Mouse (Mus musculus) heart, adult 18-20 months (tissue): Measurements from ENCODE around the gene Rnaset2a. TPM values are rescaled to one million over a fixed set of nuclear protein-coding genes. Genes with fewer than 3 reads are reported as not detected.
"Not testable (repeated sequence)": the region's sequence is repeated elsewhere in the genome, so short reads cannot be mapped to it uniquely, and the experiment has no call there.

Experiments
- DNase-seq, 2 experiments: peaks; one replicate each; pipeline ENCODE4 v3.0.0; 2021 to 2022; ENCODE audit warnings: mixed read lengths in 1 of 2
- total RNA-seq, 2 experiments: library from RNA; stranded (reverse); gene quantifications; 2 replicates each; pipeline ENCODE4 v1.2.3; 2021

Rnaset2a gene
- total RNA-seq, 2 experiments from 2014 or later: 25.4 to 26.3 TPM

DNA sequence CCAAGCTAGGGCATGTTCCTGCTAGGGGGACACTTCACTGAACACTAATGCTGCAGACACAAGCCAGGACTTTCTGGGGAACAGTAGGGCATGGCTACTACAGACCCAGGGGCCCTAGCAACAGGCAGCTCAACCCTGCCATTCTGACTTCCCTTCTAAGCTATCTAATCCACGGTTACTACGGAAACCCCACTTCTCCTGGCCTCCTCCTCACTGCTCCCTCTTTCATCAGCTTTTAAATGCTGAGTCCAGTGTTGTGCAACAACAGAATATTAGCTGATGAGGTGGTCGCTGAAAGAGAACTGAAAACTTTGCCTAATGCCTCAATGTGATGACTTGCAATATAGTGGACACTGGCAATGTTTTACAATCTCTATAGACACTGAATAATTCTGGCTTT is 7.7 kb downstream of the Rnaset2a start:
- DNase-seq: peak in 1 of 2 experiments; percentile 31

DNA sequence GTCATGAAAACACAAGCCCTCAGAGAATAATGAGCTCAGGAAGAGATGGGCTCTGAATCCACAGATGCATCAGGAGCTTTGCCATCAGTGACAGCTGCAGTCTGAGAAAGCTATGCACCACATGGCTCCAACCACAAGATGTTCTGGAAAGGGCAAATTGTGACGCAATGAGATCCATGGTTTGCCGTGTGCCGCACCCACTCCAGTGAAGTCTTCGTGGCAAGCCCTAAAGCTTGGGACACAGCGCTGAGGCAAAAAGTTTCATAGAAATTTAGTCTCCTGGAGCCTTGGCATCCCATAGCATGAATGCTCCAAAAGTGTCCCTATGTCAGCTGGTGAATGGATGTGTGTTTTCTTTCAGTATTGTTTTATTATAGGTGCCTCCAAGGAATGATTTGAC is 9.8 kb downstream of the Rnaset2a start:
- DNase-seq: not testable (repeated sequence)

DNA sequence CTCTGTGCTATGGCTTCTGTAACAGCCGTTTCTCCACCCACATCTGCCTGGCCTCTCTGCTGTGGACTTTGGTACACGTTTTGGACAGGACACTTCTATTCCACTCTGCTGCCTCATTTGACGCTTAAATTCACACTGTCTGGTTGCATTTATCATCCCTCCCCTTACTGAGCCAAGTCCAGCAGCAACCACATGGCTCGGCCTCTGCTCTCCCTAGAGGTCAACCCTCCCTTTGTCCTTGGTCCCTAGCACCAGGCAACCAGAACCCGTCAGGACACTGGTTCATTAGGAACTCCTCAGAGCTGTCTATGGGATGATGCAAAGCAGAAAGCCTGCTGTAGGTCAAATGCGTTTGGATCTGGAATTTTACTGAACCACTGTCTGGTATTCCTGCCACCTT is 17.0 kb downstream of the Rnaset2a start:
- not testable (repeated sequence) for DNase-seq

DNA sequence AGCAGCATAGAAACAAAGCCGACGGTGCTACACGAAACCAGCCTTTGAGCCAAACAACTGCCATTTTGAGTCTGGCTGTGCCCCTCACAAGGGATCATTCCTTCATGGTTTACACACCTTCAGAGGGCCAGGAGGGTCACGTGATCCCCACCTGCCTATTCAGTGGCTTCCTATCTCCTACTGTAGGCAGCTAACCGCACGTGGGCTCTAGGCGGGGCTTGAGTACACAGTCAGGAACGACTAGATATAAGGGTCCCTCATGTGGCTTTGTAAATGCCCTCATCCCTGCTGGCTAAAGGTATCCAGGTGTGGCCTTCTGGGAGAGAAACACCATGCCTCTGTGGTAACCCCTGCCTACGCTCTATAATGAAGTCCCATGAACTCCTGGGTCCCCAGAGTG is 18.3 kb downstream of the Rnaset2a start:
- DNase-seq: not testable (repeated sequence)

DNA sequence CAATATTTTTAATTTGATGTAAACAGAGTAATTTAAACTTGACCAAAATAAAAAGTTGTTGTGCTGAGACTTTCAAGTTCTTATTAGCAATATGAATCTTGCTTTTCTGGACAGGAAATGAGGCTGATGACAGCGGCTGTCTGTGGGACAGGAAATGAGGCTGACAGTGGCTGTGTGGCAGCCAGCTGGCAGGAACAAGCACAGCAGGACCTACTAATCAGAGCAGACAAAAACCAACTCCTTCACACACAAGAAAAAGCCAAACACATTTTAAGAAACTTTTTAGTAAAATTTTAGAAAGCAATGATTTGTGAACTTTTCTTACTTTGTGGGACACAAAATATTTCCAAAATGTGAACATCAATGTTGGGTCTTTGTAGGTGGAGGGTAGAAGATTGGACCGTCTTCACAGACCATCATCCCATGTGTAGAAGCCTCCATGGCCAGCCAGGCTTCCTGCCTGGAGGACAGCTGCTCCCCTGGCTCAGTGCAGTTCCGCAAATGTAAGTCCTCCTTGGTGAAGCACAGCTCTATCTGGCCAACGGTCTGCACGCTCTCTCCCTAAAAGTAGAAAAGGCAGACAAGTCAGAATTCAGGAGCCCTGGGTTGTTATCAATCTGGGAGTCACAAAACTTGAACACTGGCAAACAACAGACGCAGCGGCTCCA is 19.4 kb downstream of the Rnaset2a start:
- not testable (repeated sequence) for DNase-seq

DNA sequence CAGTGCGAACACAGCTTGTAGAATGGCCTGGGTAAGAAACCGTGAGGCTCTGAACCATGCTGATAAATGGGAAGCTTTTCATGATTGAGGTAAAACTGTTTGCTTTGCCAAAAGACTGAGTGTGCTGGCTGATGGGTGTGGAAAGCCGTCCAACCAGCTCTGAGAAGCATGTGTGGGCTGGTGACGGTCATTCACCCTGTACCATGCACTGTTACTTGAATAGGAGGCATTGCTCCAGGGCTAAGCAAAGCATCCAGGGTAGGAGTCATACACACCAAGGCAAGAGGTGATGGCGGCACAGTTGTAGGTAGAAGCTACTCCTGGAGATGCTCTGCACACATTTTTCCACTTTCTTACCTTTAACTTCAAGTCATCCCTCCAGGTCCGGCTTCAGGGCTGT is 23.3 kb downstream of the Rnaset2a start:
- not testable (repeated sequence) for DNase-seq

DNA sequence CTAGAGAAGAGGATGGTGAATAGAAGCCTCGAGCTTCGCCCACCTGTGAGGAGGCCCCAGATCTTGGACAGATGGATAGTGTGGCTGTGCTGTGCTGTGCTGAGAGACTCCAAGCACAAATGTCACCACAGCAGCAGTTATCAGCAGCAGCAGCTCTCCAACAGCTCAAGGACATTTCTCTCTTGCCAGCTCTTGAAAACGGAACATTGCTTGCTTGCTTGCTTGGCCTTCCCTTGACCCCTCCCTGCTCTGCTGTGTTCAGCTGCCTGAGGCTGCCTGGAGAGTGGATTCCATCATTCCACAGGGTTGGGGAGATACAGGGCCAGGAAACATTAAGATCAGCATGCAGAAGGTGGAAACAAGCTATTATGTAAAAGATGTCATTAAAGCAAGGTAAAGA is 24.9 kb downstream of the Rnaset2a start:
- not testable (repeated sequence) for DNase-seq

DNA sequence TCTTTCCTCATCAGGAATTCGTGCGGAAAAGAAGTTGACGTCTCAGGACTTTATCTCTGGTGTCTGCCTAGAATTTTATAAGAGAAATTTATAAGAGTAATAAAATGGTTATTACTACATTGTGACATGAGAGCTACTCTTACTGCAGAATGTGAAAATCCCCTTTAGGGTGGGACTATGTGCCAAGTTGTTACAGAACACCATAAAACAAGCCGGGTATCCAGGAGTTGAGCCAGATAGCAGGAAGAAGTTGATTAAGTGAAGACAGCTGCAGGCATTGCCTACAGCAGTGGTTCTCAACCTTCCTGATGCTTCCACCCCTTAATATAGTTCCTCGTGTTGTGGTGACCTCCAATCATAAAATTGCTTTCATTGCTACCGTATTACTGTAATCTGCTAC is 31.0 kb downstream of the Rnaset2a start:
- DNase-seq: not testable (repeated sequence)

DNA sequence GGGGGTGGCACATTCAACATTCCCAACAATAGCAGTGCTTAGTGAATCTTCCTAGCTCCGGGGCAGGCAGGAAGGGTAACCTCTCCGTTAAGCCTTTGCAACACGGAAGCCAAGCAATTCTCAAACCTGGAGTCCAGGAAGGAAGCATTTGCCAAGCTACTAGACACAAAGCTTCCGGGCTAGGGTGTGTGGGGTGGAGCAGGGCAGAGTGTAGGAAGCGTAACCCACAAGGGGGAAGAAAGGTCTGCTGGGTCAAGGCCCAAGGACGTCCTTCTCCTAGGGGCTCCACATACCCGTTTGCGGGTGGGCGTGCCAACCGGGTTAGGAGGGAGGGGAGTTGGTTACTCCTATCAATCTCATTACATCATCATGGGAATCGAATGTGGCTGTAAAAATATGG is 31.5 kb downstream of the Rnaset2a start:
- not testable (repeated sequence) for DNase-seq

DNA sequence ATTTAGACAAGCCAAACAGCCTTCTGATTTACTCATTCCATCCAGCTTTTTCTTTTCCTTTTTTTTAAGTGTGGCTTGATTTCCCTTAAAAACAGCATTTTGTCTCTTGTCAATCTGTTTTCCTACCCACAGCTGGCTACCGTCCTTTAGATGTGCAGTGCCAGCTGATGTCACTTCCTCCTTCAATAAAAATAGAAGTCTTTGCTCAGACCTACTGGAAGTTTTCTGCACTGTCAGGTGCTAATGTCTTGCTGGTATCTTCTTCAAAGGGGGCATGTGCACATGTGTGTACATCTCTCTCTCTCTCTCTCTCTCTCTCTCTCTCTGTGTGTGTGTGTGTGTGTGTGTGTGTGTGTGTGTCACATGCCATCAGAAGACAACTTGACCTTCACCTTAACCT is 35.7 kb downstream of the Rnaset2a start:
- not testable (repeated sequence) for DNase-seq

DNA sequence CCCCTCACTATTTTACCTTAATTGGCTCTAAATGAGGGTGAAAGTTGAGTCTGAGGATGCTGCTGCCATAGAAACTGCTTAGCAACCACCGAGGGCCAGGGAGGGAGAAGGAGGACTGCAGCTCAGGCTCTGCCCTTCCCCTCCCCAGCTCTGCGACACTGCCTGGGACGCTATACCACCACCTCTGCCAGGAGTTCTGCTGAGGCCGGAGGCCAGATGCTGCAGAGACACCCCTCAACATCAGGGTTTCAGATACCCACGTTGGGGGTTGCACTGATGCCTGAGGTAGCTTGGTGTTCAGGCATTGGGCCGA is 46.6 kb downstream of the Rnaset2a start:
- not testable (repeated sequence) for DNase-seq

DNA sequence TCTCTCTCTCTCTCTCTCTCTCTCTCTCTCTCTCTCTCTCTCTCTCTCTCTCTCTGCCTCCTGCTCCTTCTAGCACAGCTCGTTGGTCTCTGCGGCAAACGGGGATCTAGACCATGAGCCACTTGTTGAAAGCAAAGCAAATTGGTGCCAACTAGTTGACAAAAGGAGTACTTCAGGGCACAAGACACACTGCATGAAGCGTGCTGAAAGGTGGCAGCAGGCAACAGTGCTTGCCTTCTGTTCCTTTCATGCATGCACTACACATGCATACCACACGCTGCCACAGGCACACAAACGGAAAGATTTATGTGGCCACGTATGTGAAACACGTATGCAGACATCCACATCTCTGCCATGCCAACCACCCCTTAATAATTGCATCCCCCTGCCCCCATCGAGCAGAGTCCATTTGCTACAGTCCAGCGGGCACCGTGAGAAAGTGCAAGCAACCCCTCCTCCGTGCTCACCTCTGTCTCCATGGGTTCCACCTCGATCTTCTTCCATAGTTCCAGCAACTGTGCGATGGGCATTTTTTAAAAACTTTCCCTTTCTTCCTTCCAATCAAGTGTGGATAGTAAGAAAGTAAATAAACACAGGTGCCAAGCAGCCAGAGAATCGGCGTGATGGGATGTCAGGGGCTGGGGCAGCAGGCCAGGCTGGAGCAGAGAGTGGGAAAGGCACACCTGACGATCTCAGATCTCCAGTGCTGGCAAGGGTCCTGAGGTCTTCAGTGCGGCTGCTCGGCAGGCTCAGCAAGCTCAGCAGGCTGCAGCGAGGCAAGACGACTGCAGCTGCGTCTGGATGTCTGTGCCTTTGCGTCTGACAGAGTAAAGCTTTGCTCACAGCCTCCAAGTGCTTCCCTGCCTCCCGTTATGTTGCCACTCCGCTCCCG is 47.2 kb downstream of the Rnaset2a start:
- not testable (repeated sequence) for DNase-seq

DNA sequence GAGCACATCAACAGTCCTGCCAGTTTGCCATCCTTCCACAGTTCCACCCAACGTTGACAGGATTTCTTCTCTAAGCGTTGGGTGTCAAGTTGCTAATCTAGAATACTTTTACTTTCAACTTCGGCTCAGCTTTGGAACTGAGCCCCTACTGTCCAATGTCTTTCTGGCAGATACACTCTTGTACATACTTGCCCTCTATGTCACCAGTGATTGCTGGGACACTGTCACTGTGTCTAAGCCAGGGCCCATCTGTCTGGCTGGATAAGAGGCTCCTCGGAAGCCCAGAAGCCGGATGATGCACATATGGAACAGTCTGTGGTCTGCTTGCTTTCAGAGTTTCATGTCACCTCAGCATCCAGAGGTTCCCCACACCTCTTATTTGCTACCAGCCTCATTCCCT is 51.7 kb downstream of the Rnaset2a start:
- peak in 1 of 2 experiments; percentile 13 for DNase-seq

DNA sequence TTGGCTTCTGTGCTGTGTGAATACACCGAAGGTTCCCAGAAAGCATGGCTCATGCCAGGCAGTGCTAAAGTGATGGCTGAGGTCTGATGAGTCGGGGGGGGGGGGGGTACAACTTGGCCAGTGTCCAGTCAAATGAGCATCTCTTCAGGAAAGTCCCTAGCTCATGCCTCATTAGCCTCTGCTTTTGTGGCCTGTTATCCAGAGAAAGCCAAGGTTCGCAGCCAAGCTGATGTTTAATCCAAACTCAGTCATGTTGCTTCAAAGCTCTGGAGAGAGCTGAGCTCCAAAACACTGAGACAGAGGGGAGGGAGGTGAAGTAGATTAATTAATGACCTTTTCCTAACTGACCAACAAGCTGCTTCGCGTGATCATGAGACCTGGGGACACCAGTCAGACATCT is 52.2 kb downstream of the Rnaset2a start:
- not testable (repeated sequence) for DNase-seq

DNA sequence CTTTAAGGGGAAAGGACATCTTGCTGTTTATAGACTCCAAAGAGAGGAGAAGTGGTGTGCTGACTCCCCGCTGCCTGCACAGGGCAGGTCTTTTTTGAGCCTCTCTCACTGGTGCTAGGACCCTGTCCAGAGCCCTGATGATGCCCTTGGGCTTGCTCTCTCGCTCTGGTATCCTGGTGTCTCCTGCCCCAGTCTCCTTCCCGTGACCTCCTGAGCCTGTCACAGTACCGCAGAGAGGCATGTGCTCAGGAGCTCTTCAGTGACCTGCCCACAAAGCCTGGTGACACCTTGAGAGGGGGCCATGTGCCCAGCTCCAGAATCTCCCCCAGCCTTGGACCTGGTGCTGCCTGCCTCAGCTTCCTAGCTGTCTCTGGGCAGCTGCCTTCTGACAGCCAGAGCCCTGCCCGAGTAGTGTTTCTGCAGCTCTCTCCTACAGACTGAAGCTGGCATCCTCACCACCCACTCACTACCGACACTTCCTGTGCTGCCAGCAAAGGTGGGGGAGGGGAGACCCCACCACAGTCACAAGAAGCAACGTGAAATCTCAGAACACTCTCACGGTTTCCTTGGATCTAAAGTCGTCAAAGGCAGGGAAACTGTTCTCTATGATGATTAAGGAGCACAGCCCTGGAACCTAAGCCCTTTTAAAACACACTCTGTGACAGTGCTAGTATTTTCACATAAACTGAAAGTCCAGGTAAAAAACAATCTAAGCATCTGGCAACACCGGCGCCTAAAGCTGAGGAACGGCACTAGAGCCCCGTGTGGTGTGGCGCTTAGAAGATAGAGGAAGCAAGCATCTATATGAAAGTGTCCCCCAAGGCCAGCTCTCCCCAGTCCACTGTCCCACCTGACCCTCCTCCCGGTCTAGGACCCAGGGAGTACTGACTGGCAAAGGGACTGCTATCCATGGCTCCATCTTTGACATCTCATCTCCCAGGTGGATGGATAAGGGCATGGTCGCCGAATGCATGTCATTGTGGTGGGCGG is 55.1 kb downstream of the Rnaset2a start:
- DNase-seq: not testable (repeated sequence)

DNA sequence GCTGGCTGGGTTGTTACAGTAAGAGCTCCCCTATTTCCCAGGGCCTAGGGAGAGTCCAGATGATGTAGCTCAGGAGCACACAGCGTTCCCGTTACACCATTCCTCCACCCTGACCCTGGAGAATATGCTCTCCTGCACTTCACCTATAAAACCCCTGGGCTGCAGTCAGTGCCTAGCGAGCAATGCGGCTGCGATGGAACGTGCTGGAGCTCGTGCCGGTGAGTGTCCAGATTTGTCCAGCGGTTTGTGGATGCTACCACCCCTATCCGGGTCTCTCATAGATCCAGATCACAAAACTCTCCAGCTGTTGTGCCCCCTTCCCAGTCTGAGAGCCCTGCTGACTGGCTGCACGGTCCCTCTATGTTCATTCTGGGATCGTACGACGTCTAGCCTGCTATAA is 56.6 kb downstream of the Rnaset2a start:
- DNase-seq: not testable (repeated sequence)

DNA sequence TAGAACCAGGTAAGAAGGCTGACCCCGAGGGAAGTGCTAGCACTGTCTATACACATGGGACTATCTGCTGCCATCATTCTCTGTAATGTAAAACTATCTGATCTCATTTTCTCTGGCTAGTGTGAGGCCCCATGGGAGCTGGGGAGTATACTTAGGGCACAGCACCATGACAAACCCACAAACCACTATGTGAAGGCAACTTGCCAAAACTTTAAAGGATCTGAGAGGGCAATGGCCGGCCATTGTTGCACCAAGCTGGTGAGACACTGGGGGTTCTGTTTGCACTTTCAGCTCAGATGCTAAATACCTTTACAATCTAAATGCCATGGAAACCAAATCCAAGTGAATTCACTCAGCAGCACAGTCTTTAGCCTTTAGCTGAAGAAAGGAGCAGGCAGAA is 78.0 kb downstream of the Rnaset2a start:
- not testable (repeated sequence) for DNase-seq

Other genes with a start within 250 kb of the Rnaset2a start
- 1 to 10 TPM; 2.7 to 3.0 TPM for gene Tagap, start 222.1 kb downstream of the Rnaset2a start, total RNA-seq
- gene Rsph3a, start 202.5 kb downstream of the Rnaset2a start, total RNA-seq: 10 to 100 TPM; 24.1 to 29.6 TPM
- gene Gm49673, start 309 bp downstream of the Rnaset2a start, total RNA-seq: not detected
- 10 to 100 TPM; 19.3 to 22.1 TPM for gene Fgfr1op, start 17.4 kb upstream of the Rnaset2a start, total RNA-seq
- 1 to 10 TPM in 1 of 2 experiments, not detected in 1; 1.3 TPM for gene Ccr6, start 87.9 kb upstream of the Rnaset2a start, total RNA-seq
- gene Mpc1, start 134.8 kb upstream of the Rnaset2a start, total RNA-seq: 100 to 1,000 TPM; 873 to 884 TPM
- gene Sft2d1, start 163.0 kb upstream of the Rnaset2a start, total RNA-seq: 10 to 100 TPM; 16.4 to 17.8 TPM
- gene Prr18, start 189.4 kb upstream of the Rnaset2a start, total RNA-seq: under 1 TPM; 0.25 to 0.26 TPM
- gene T2, start 207.9 kb upstream of the Rnaset2a start, total RNA-seq: under 1 TPM; 0.59 to 0.65 TPM